Mouse (Mus musculus) lung, adult 2 months (tissue): ENCODE measurements at regions not wholly inside any gene's neighbourhood (a gene's known extent, or its start where the extent isn't known, plus 50 kb on each side); places are given as distances from the start of the nearest gene placed in this dataset.

Experiments used
- CTCF ChIP-seq: fragments of 200-500 bp; IDR thresholded peaks from 2 replicates; pipeline ENCODE4 v1.5.1; 2011; ENCODE audit warnings: mild to moderate bottlenecking, low read length, control low read depth; ENCODE audit not compliant: insufficient read depth
- POLR2A ChIP-seq: fragments of 200-500 bp; IDR thresholded peaks from 2 replicates; pipeline ENCODE4 v1.6.1; 2011; ENCODE audit warnings: low read depth, mild to moderate bottlenecking, control low read depth, low read length, borderline replicate concordance; ENCODE audit errors: extremely low read depth

GRCm38 (mm10) chr8:11911639-11912450 is 71.6 kb downstream of the Tex29 start:
- TF ChIP-seq CTCF = no peak
- TF ChIP-seq POLR2A = no peak
